Mouse (Mus musculus) CH12.LX (cell line): Measurements from ENCODE around the gene Camta1. TPM values are rescaled to one million over a fixed set of nuclear protein-coding genes. Genes with fewer than 3 reads are reported as not detected.
A peak's percentile ranks its signal among the peaks of the same experiment; 100 is the strongest.

ENCODE experiments used
- DNase-seq: peaks from one replicate; pipeline ENCODE4 v3.0.0-alpha.2; 2013; ENCODE audit errors: extremely low read depth
- H3K27ac ChIP-seq: 2 replicates; pipeline ENCODE4 v1.5.1; 2012; ENCODE audit warnings: low read depth, mild to moderate bottlenecking, control low read depth, moderate library complexity; ENCODE audit not compliant: insufficient read depth
- H3K27me3 ChIP-seq: replicated peaks from 2 replicates; pipeline ENCODE3; 2012; ENCODE audit warnings: inconsistent platforms
- H3K36me3 ChIP-seq, 2 experiments: replicated peaks in 1 of 2; 2 replicates each; pipeline versions ENCODE3 to v1.6.1; 2012; ENCODE audit warnings: inconsistent platforms in 1 of 2, low read length in 1 of 2, mild to moderate bottlenecking in 1 of 2, mixed read lengths in 1 of 2, moderate library complexity in 1 of 2; ENCODE audit not compliant: control insufficient read depth in 1 of 2, insufficient read depth in 1 of 2
- H3K4me1 ChIP-seq, 2 experiments: 2 replicates each; pipeline ENCODE4 v1.6.1; 2012; ENCODE audit warnings: inconsistent platforms in 1 of 2, moderate library complexity in 1 of 2; ENCODE audit not compliant: insufficient read depth in 2 of 2, control insufficient read depth in 1 of 2
- H3K4me2 ChIP-seq: 2 replicates; pipeline ENCODE4 v1.6.1; 2012; ENCODE audit warnings: low read depth, mild to moderate bottlenecking, control low read depth; ENCODE audit not compliant: poor library complexity, insufficient read depth, severe bottlenecking
- H3K4me3 ChIP-seq, 3 experiments: fragments of 150-350 bp in 1 of 3; sonication (generic) in 1 of 3; replicated peaks in 1 of 3; 2 replicates each; pipeline versions ENCODE3 to v1.5.1; 2011 to 2012; ENCODE audit warnings: low read depth in 2 of 3, low read length in 2 of 3, mild to moderate bottlenecking in 2 of 3, moderate library complexity in 2 of 3, control low read depth in 1 of 3, improper control_type of control experiment in 1 of 3, inconsistent platforms in 1 of 3, mixed read lengths in 1 of 3; ENCODE audit not compliant: poor library complexity in 1 of 3
- H3K79me2 ChIP-seq: replicated peaks from 2 replicates; pipeline ENCODE4 v1.6.1; 2012; ENCODE audit warnings: mild to moderate bottlenecking, moderate library complexity; ENCODE audit not compliant: control insufficient read depth, poor library complexity, insufficient read depth, severe bottlenecking; ENCODE audit errors: extremely low read depth
- H3K9ac ChIP-seq: 2 replicates; pipeline ENCODE4 v1.6.1; 2012; ENCODE audit warnings: low read depth, mild to moderate bottlenecking, control low read depth, moderate library complexity; ENCODE audit not compliant: insufficient read depth
- H3K9me3 ChIP-seq: replicated peaks from 2 replicates; pipeline ENCODE3; 2012; ENCODE audit warnings: low read length, inconsistent platforms, mixed read lengths
- CTCF ChIP-seq, 2 experiments: IDR thresholded peaks in 1 of 2; conservative IDR thresholded peaks in 1 of 2; 2 replicates each; pipeline ENCODE4 v1.5.1; 2011 to 2012; ENCODE audit warnings: low read depth in 2 of 2, low read length in 2 of 2, improper control_type of control experiment in 1 of 2, inconsistent platforms in 1 of 2, mild to moderate bottlenecking in 1 of 2, moderate library complexity in 1 of 2
- GABPA ChIP-seq: IDR thresholded peaks from 2 replicates; pipeline ENCODE4 v1.6.1; 2012; ENCODE audit warnings: low read depth, low read length, improper control_type of control experiment, inconsistent platforms; ENCODE audit not compliant: insufficient replicate concordance
- KAT2A ChIP-seq: IDR thresholded peaks from 2 replicates; pipeline ENCODE4 v1.6.1; 2012; ENCODE audit warnings: low read length, improper control_type of control experiment, inconsistent platforms; ENCODE audit not compliant: insufficient replicate concordance
- MAFK ChIP-seq: IDR thresholded peaks from 2 replicates; pipeline ENCODE4 v1.6.1; 2011; ENCODE audit warnings: low read length, improper control_type of control experiment; ENCODE audit not compliant: insufficient replicate concordance
- MXI1 ChIP-seq: IDR thresholded peaks from 2 replicates; pipeline ENCODE4 v1.6.1; 2011; ENCODE audit warnings: mild to moderate bottlenecking, low read depth, low read length, improper control_type of control experiment
- MYC ChIP-seq: IDR thresholded peaks from 2 replicates; pipeline ENCODE4 v1.6.1; 2011; ENCODE audit warnings: low read depth, mild to moderate bottlenecking, improper control_type of control experiment, low read length
- NELFE ChIP-seq: IDR thresholded peaks from 2 replicates; pipeline ENCODE4 v1.6.1; 2011; ENCODE audit warnings: low read depth, low read length, improper control_type of control experiment
- NRF1 ChIP-seq: IDR thresholded peaks from 2 replicates; pipeline ENCODE4 v1.6.1; 2014; ENCODE audit warnings: low read depth, mild to moderate bottlenecking, inconsistent platforms, low read length, improper control_type of control experiment, moderate library complexity
- POLR2A ChIP-seq: IDR thresholded peaks from 2 replicates; pipeline ENCODE4 v1.6.1; 2011; ENCODE audit warnings: low read depth, mild to moderate bottlenecking, improper control_type of control experiment, low read length
- POLR2AphosphoS2 ChIP-seq: IDR thresholded peaks from 2 replicates; pipeline ENCODE4 v1.6.1; 2011; ENCODE audit warnings: low read depth, low read length, improper control_type of control experiment
- RAD21 ChIP-seq: IDR thresholded peaks from 2 replicates; pipeline ENCODE4 v1.6.1; 2011; ENCODE audit warnings: low read depth, mild to moderate bottlenecking, low read length, improper control_type of control experiment, moderate library complexity
- RCOR1 ChIP-seq: conservative IDR thresholded peaks from 2 replicates; pipeline ENCODE4 v1.6.1; 2012; ENCODE audit warnings: low read depth, mild to moderate bottlenecking, inconsistent platforms, low read length, improper control_type of control experiment
- SIN3A ChIP-seq: IDR thresholded peaks from 2 replicates; pipeline ENCODE4 v1.6.1; 2012; ENCODE audit warnings: low read length, improper control_type of control experiment, inconsistent platforms
- SMC3 ChIP-seq: IDR thresholded peaks from 2 replicates; pipeline ENCODE4 v1.6.1; 2011; ENCODE audit warnings: low read depth, low read length, improper control_type of control experiment
- TBP ChIP-seq: conservative IDR thresholded peaks from 2 replicates; pipeline ENCODE4 v1.6.1; 2011; ENCODE audit warnings: low read depth, low read length, improper control_type of control experiment
- USF1 ChIP-seq: IDR thresholded peaks from 2 replicates; pipeline ENCODE4 v1.6.1; 2014; ENCODE audit warnings: low read depth, mild to moderate bottlenecking, inconsistent platforms, low read length, improper control_type of control experiment
- USF2 ChIP-seq: conservative IDR thresholded peaks from 2 replicates; pipeline ENCODE4 v1.6.1; 2011; ENCODE audit warnings: low read depth, low read length, improper control_type of control experiment
- ZC3H11A ChIP-seq: IDR thresholded peaks from 2 replicates; pipeline ENCODE4 v1.6.1; 2012; ENCODE audit warnings: low read depth, mild to moderate bottlenecking, inconsistent platforms, low read length, improper control_type of control experiment
- ZMIZ1 ChIP-seq: IDR thresholded peaks from 2 replicates; pipeline ENCODE4 v1.6.1; 2012; ENCODE audit warnings: low read depth, mild to moderate bottlenecking, inconsistent platforms, low read length, improper control_type of control experiment
- ZNF384 ChIP-seq: IDR thresholded peaks from 2 replicates; pipeline ENCODE4 v1.6.1; 2012; ENCODE audit warnings: low read depth, low read length, improper control_type of control experiment, inconsistent platforms
- dilution Hi-C: fragments of 300-500 bp; cut with MboI; formaldehyde crosslinking; loops from 2 replicates; pipeline ENCODE4 v1.14.3; 2020; ENCODE audit warnings: low sequenced_read_pairs; ENCODE audit not compliant: extremely low pct_unique_long_range_greater_than_20kb, extremely low pct_ligation_motif_present
- in situ Hi-C: fragments of 300-500 bp; cut with MboI; formaldehyde crosslinking; loops from 3 replicates; pipeline ENCODE4 v1.14.3; 2019; ENCODE audit warnings: low sequenced_read_pairs, low pct_ligation_motif_present, low pct_unique_long_range_greater_than_20kb, mixed read lengths
- polyA plus RNA-seq: library from polyadenylated mRNA; unstranded; fragments of >175 nt; gene quantifications from 2 replicates; pipeline ENCODE4 v1.2.1, GENCODE M21; 2012; ENCODE audit warnings: low read depth; ENCODE audit not compliant: insufficient read length
- total RNA-seq, 2 experiments: library from RNA; depleted of rRNA; stranded (reverse); fragments of 300-350 nt in 1 of 2; fragments of >200 nt in 1 of 2; gene quantifications; 2 replicates each; pipeline ENCODE4 v1.2.3; 2012 to 2014

Camta1 gene
- total and polyA plus RNA-seq, 3 experiments = 9.9 to 32.5 (median 15.3) TPM

DNA sequence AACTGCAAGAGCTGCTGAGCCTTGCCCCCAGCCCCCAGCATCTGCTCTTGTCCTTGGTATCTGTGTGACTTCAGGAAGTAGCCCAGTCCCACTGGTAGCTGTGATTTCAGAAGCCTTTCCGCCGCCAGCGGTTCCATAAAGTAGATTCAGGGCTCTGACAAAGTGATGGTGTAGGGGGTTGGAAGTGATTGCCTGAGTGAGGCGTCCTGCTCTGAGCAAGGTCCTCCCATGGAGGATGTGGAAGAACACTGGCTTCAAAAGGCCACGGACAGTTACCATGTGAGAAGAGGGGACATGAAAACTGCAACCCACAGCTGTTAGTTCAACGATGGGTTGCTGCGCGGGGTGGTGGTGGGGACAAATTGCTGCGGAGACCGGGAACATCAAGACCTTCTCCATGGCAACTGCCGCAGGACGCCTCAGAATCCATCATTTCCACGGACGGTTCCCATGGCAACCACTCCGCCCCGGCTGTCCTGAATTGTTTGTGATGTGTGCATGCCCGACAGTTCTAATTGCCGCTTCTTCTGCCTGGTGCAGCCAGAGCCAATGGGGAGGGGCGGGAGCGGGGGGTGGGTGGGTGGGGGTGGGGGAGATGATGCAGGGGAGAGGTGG is 721.2 kb downstream of the Camta1 start:
- TF ChIP-seq ZC3H11A = no peak
- TF ChIP-seq KAT2A = no peak
- no peak for TF ChIP-seq MXI1
- TF ChIP-seq USF1 = no peak
- no peak for TF ChIP-seq NELFE
- TF ChIP-seq GABPA = no peak
- TF ChIP-seq RCOR1 = no peak
- TF ChIP-seq MYC = no peak
- no peak for TF ChIP-seq CTCF (conservative IDR thresholded peaks at IDR 0.05 in 1 of 2, IDR thresholded peaks at IDR 0.05 in 1 of 2; ENCODE audit: low read depth in 2 of 2, low read length in 2 of 2)
- no peak for TF ChIP-seq MAFK
- H3K9me3 ChIP-seq = peaks cover 71% of the 10 kb centered on the region
- no peaks in the 10 kb centered on the region for H3K36me3 ChIP-seq
- H3K9ac ChIP-seq = no peak overlapping the region
- DNase-seq = no peak
- no peak overlapping the region for H3K4me3 ChIP-seq
- dilution Hi-C loops = no loop called here
- no peak overlapping the region for H3K27ac ChIP-seq
- no peaks in the 10 kb centered on the region for H3K4me1 ChIP-seq
- no peaks in the 10 kb centered on the region for H3K79me2 ChIP-seq
- peaks cover 6% of the 10 kb centered on the region for H3K27me3 ChIP-seq
- in situ Hi-C loops = loop anchor here (5.0 kb wide), 2 partner anchors 63 to 173 kb away; no protein-coding TSS in a partner anchor
- H3K4me2 ChIP-seq = no peak overlapping the region

DNA sequence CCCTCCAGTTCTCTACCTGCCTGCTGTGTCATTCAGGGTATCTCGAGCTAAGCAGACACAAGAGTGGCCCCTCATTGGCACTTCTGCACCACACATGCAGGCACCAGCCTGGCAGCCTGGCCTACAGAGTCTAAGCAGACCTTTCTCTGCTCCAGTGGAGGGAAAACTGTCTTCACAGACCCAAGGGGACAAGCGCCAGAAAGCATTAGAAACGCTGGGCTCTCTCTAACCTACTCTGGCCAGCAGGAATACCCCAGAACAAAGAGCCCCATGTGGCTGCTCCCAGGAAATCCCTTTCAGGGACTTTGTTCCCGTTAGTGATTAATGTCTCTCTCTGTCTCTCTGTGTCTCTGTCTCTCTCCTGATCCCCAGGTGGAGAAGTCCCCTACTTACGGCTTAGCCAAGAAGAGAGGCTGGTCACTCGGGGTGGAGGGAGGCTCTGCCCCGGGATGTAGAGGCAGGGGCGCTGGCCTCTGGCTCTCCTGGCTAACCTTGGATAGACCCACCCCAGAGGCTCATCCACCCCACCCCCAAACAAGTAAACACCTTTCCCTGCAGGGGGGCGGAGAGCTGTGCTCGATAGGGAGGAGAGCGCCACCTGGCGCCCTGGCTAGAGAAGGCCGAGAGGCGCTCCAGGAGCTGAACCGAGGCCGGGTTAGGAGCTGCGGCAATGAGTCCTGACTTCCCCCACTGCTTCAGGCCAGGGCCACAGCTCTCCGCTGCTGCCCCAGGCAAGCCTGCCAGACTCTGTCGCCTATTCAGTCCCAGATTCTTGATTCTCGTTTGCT is 722.4 kb downstream of the Camta1 start:
- H3K79me2 ChIP-seq = no peaks in the 10 kb centered on the region
- in situ Hi-C loops (no loop called here), dilution Hi-C loops (no loop called here)
- H3K27me3 ChIP-seq = peaks cover 8% of the 10 kb centered on the region
- H3K9me3 ChIP-seq = peaks cover 62% of the 10 kb centered on the region
- H3K4me1 ChIP-seq = no peaks in the 10 kb centered on the region
- no peak overlapping the region for H3K9ac ChIP-seq
- no peak overlapping the region for H3K27ac ChIP-seq
- no peak overlapping the region for H3K4me2 ChIP-seq
- TF ChIP-seq TBP (no peak), RAD21 (peak; percentile 11), ZNF384 (no peak), SIN3A (no peak), SMC3 (peak; percentile 38), MAFK (no peak), NRF1 (no peak), MXI1 (no peak), CTCF (conservative IDR thresholded peaks at IDR 0.05 in 1 of 2, IDR thresholded peaks at IDR 0.05 in 1 of 2; ENCODE audit: low read depth in 2 of 2, low read length in 2 of 2) (peak in 1 of 2 experiments; percentile 53; a peak in 2 of 4 replicates), ZC3H11A (no peak), POLR2AphosphoS2 (no peak), USF2 (no peak), POLR2A (no peak), ZMIZ1 (no peak)
- no peak overlapping the region for H3K4me3 ChIP-seq
- H3K36me3 ChIP-seq = no peaks in the 10 kb centered on the region
- peak; percentile 39 for DNase-seq
